Mouse (Mus musculus) midbrain, embryonic 16.5 days (tissue): ENCODE data around the gene Metap1d. TPM values are rescaled to one million over a fixed set of nuclear protein-coding genes. Genes with fewer than 3 reads are reported as not detected.

Source experiments
- ATAC-seq: fragments of 200-750 bp; cut with Nextera tagmentation; 2 replicates; pipeline ENCODE4 v1.8.0; 2017; ENCODE audit warnings: moderate TSS enrichment
- H3K27ac ChIP-seq: fragments of 300-500 bp; sonication (generic); 2 replicates; pipeline ENCODE4 v1.5.1; 2014; ENCODE audit warnings: mild to moderate bottlenecking, low read length, mixed read lengths
- H3K27me3 ChIP-seq: fragments of 300-500 bp; sonication (generic); 2 replicates; pipeline ENCODE4 v1.6.1; 2014; ENCODE audit warnings: low read depth, low read length, mixed read lengths; ENCODE audit not compliant: control insufficient read depth, insufficient read depth
- H3K36me3 ChIP-seq: fragments of 300-500 bp; sonication (generic); 2 replicates; pipeline ENCODE4 v1.6.1; 2014; ENCODE audit warnings: mild to moderate bottlenecking, low read length, moderate library complexity, mixed read lengths; ENCODE audit not compliant: control insufficient read depth, insufficient read depth
- H3K4me1 ChIP-seq: fragments of 300-500 bp; sonication (generic); 2 replicates; pipeline ENCODE4 v1.6.1; 2014; ENCODE audit warnings: mild to moderate bottlenecking, low read length, mixed read lengths; ENCODE audit not compliant: control insufficient read depth, insufficient read depth
- H3K4me2 ChIP-seq: fragments of 300-500 bp; sonication (generic); 2 replicates; pipeline ENCODE4 v1.6.1; 2014; ENCODE audit warnings: mild to moderate bottlenecking, low read length, mixed read lengths
- H3K4me3 ChIP-seq: fragments of 300-500 bp; sonication (generic); 2 replicates; pipeline ENCODE4 v1.5.1; 2014; ENCODE audit warnings: low read depth, mild to moderate bottlenecking, low read length, moderate library complexity, mixed read lengths
- H3K9ac ChIP-seq: fragments of 300-500 bp; sonication (generic); 2 replicates; pipeline ENCODE4 v1.6.1; 2014; ENCODE audit warnings: low read depth, low read length, mixed read lengths
- H3K9me3 ChIP-seq: fragments of 300-500 bp; sonication (generic); replicated peaks from 2 replicates; pipeline ENCODE4 v1.6.1; 2014; ENCODE audit warnings: mild to moderate bottlenecking, low read length, mixed read lengths; ENCODE audit not compliant: control insufficient read depth, poor library complexity, severe bottlenecking
- WGBS: fragments of 180-500 bp; shearing (Covaris S2); extraction: QIAGEN DNeasy Blood & Tissue Kit; methylation state at CpG from one replicate; pipeline ENCODE4 v1.1.7; 2014; 5-methylcytosine and 5-hydroxymethylcytosine counted together
- polyA plus RNA-seq: library from polyadenylated mRNA; unstranded; fragments of >200 nt; fragmentation: Nextera tagmentation; extraction: Ambion mirVana; gene quantifications from 2 replicates; pipeline ENCODE4 v1.2.1, GENCODE M21; 2015

Metap1d gene
- 30.1 and 33.0 TPM in 2 replicates for polyA plus RNA-seq

GRCm38 (mm10) chr2:71453161-71453916 lies at the start of gene Metap1d:
Gene Metap1d, plus strand, starts transcription at chr2:71453276.
- Histone ChIP-seq H3K36me3 (no peaks in the 10 kb centered on the region), H3K27ac (peak within 1 kb of the TSS; percentile 69), H3K4me1 (peaks cover 11% of the 10 kb centered on the region), H3K9ac (peak within 1 kb of the TSS; percentile 67), H3K9me3 (no peaks in the 10 kb centered on the region), H3K4me2 (peak within 1 kb of the TSS; percentile 87), H3K27me3 (no peaks in the 10 kb centered on the region), H3K4me3 (peak within 1 kb of the TSS; percentile 51)
- ATAC-seq, result peak; percentile 95
- under 1% methylated on average over 61 of the region's 61 CpGs for WGBS

- Histone ChIP-seq H3K36me3 (no peaks in the 10 kb centered on the region), H3K4me3 (no peak overlapping the region), H3K27ac (no peak overlapping the region), H3K27me3 (no peaks in the 10 kb centered on the region), H3K4me2 (no peak overlapping the region), H3K9me3 (no peaks in the 10 kb centered on the region), H3K9ac (no peak overlapping the region), H3K4me1 (no peaks in the 10 kb centered on the region)
- 98% methylated on average over 1 of the region's 1 CpGs for WGBS
- no peak for ATAC-seq
These were observed 47.5 kb upstream of the Metap1d start for GRCm38 (mm10) chr2:71405613-71406012.

GRCm38 (mm10) chr2:71418760-71419280 lies 34.3 kb upstream of the Metap1d start:
- Histone ChIP-seq H3K9me3 (no peaks in the 10 kb centered on the region), H3K4me2 (no peak overlapping the region), H3K27me3 (no peaks in the 10 kb centered on the region), H3K9ac (no peak overlapping the region), H3K4me1 (no peaks in the 10 kb centered on the region), H3K36me3 (peaks cover 2% of the 10 kb centered on the region; the same call in 1 of the 2 replicates), H3K27ac (no peak overlapping the region), H3K4me3 (no peak overlapping the region)
- no peak for ATAC-seq
- WGBS, result 30% methylated on average over 3 of the region's 3 CpGs

GRCm38 (mm10) chr2:71419408-71419807 lies 33.7 kb upstream of the Metap1d start:
- Histone ChIP-seq H3K27ac (no peak overlapping the region), H3K9ac (no peak overlapping the region), H3K9me3 (no peaks in the 10 kb centered on the region), H3K4me2 (no peak overlapping the region), H3K27me3 (no peaks in the 10 kb centered on the region), H3K36me3 (peaks cover 2% of the 10 kb centered on the region; the same call in 1 of the 2 replicates), H3K4me3 (no peak overlapping the region), H3K4me1 (no peaks in the 10 kb centered on the region)
- WGBS, result 57% methylated on average over 3 of the region's 3 CpGs
- ATAC-seq, result no peak

GRCm38 (mm10) chr2:71420895-71421425 lies 32.1 kb upstream of the Metap1d start:
- H3K9me3 ChIP-seq, result no peaks in the 10 kb centered on the region
- H3K4me1 ChIP-seq, result no peaks in the 10 kb centered on the region
- no peak overlapping the region for H3K4me2 ChIP-seq
- no peak overlapping the region for H3K9ac ChIP-seq
- WGBS, result 72% methylated on average over 9 of the region's 9 CpGs
- H3K27me3 ChIP-seq, result no peaks in the 10 kb centered on the region
- no peak overlapping the region for H3K27ac ChIP-seq
- H3K4me3 ChIP-seq, result no peak overlapping the region
- ATAC-seq, result no peak
- H3K36me3 ChIP-seq, result peaks cover 2% of the 10 kb centered on the region; the same call in 1 of the 2 replicates

GRCm38 (mm10) chr2:71424545-71424944 lies 28.5 kb upstream of the Metap1d start:
- Histone ChIP-seq H3K36me3 (peaks cover 2% of the 10 kb centered on the region; the same call in 1 of the 2 replicates), H3K9me3 (no peaks in the 10 kb centered on the region), H3K4me3 (no peak overlapping the region), H3K27ac (no peak overlapping the region), H3K9ac (no peak overlapping the region), H3K27me3 (no peaks in the 10 kb centered on the region), H3K4me2 (no peak overlapping the region), H3K4me1 (no peaks in the 10 kb centered on the region)
- ATAC-seq, result no peak
- WGBS, result 76% methylated on average over 4 of the region's 4 CpGs

- Histone ChIP-seq H3K36me3 (no peaks in the 10 kb centered on the region), H3K4me3 (no peak overlapping the region), H3K9me3 (no peaks in the 10 kb centered on the region), H3K4me2 (no peak overlapping the region), H3K4me1 (no peaks in the 10 kb centered on the region), H3K27me3 (no peaks in the 10 kb centered on the region), H3K9ac (no peak overlapping the region), H3K27ac (no peak overlapping the region)
- no peak for ATAC-seq
- WGBS, result 75% methylated on average over 4 of the region's 4 CpGs
These were observed 17.6 kb upstream of the Metap1d start for GRCm38 (mm10) chr2:71435440-71435839.

GRCm38 (mm10) chr2:71443376-71443775 lies 9.7 kb upstream of the Metap1d start:
- no peak for ATAC-seq

More at GRCm38 (mm10) chr2:71443376-71443775, 9.7 kb upstream of the Metap1d start:
- Histone ChIP-seq H3K4me1 (0 out of 2 replicates have a peak, but pooled peaks cover 3% of the 10 kb centered on the region), H3K4me3 (no peak overlapping the region), H3K27ac (no peak overlapping the region), H3K9ac (no peak overlapping the region), H3K36me3 (peaks cover 2% of the 10 kb centered on the region; the same call in 1 of the 2 replicates), H3K4me2 (no peak overlapping the region), H3K9me3 (no peaks in the 10 kb centered on the region), H3K27me3 (no peaks in the 10 kb centered on the region)
- 45% methylated on average over 2 of the region's 2 CpGs for WGBS
